Mouse (Mus musculus): ENCODE measurements around the gene Cyp2d22. TPM values are rescaled to one million over a fixed set of nuclear protein-coding genes. Genes with fewer than 3 reads are reported as not detected.

The Cyp2d22 gene
- polyA plus RNA-seq, 1 experiment from 2014 or later, result 2.8 TPM

DNA sequence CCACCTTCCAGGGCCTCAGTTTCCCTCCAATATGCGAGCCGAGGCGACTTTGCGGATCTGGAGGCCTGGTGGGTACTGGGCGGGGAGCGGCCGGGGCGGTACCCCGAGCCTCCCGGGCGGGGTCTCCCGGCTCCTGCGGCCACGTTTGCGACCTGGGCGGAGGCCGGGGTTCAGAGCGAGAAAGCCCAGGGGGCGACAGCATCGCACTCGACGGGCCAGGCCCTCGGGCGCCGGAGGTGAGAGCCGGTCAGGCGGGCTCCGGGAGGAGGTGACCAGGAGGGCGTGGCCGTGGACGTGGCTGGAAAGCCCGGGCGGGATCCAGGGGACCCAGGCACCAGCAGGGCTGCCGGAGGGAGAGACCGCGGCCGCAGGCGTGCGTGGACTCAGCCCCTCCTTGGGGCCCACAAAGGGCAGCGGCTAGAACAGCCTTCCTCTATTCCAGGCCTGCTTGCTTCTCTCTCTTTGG is 39.0 kb downstream of the Cyp2d22 start:
- Histone ChIP-seq H3K27ac (replicated peaks) (peak overlapping the region; percentile 84), H3K4me1 (peaks cover 55% of the 10 kb centered on the region), H3K4me3 (peak overlapping the region; percentile 49), H3K27me3 (ENCODE audit: low read depth, poor library complexity, severe bottlenecking) (peaks cover 34% of the 10 kb centered on the region), H3K36me3 (peaks cover 9% of the 10 kb centered on the region; the same call in 1 of the 2 replicates), H3K9me3 (replicated peaks) (no peaks in the 10 kb centered on the region)
- peak; percentile 50 for DNase-seq (ENCODE audit: low spot score)
- 3% methylated on average over 40 of the region's 40 CpGs for WGBS

DNA sequence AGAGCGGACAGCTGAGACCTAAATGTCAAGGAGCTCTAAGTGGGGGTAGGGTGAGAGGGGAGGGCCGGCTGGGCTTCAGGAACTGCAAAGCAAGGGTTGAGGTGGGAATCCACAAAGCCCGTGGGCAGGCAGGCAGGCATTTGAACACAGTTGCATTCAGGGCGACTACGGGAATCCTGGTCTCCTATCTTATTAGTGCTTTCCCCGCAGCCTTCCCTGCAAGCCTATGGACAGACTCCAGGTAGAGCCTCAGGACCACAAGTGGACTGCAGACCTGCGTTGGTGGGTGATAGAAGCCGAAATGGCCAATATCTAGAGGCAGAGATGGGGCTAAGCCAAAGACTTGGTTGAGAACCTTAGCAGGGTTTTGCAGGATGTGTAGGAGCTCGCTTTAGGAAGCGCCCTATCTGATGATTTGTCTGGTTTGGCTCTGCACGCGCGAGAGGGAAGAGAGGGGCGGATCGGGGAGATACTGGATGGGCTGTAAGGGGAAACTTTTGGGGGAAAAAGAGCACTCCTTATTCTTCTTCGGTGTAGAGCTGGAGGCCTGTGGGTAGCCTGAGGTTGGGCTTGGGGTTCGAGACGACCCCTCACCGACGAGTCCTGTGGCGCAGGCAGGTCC is 39.5 kb downstream of the Cyp2d22 start:
- Histone ChIP-seq H3K9me3 (replicated peaks) (no peaks in the 10 kb centered on the region), H3K27me3 (ENCODE audit: low read depth, poor library complexity, severe bottlenecking) (peaks cover 34% of the 10 kb centered on the region), H3K4me3 (peak overlapping the region; percentile 49), H3K36me3 (peaks cover 14% of the 10 kb centered on the region), H3K27ac (replicated peaks) (peak overlapping the region; percentile 84), H3K4me1 (peaks cover 55% of the 10 kb centered on the region)
- 42% methylated on average over 21 of the region's 21 CpGs for WGBS
- no peak for DNase-seq (ENCODE audit: low spot score)

DNA sequence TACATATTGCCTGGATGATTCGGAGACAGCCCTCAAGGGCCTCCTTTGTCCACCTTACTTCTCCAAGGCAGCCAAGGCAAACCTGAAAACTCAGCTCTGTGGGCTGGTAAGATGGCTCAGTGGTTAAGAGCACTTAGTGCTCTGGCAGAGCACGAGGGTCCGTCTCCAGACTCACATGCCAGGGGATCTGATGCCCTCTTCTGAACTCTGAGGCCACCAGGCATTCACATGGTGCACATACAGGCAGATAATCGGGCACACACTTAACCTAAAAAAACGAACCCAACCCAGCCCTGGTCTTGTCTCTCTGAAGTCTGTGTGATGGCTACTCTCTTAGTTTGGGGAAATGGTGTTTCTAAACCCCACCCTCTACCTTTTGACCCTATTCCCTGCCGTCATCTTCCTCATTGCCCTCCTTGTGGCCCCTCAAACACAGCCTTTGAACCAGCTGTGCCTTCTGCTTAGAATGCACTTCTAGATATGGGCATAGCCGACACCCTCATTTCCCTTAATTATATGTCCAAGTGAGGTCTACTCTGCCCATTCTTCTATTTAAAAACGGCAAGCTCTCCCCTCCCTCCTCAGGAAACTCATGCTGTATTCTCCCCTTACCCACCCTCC is 40.3 kb downstream of the Cyp2d22 start:
- Histone ChIP-seq H3K27me3 (ENCODE audit: low read depth, poor library complexity, severe bottlenecking) (peaks cover 34% of the 10 kb centered on the region), H3K4me1 (peaks cover 54% of the 10 kb centered on the region), H3K4me3 (no peak overlapping the region), H3K36me3 (peaks cover 22% of the 10 kb centered on the region), H3K27ac (replicated peaks) (no peak overlapping the region), H3K9me3 (replicated peaks) (no peaks in the 10 kb centered on the region)
- 78% methylated on average over 8 of the region's 8 CpGs for WGBS
- no peak for DNase-seq (ENCODE audit: low spot score)

DNA sequence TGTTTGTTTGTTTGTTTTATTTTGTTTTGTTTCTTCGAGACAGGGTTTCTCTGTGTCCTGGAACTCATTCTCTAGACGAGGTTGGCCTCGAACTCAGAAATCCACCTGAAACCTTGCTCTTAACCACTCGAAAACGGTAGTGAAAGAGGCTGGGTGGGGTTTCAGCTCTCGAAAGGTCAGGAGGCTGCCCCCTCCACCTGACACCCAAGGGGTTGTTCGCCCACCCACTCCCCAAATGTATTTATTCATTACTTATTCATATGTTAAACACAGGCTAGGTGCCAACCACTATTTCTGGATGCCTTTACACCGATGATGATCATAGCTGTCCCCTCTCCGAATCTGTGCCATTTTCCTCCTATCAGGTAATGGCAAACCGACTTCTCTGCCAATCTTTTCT is 40.9 kb downstream of the Cyp2d22 start:
- H3K27me3 ChIP-seq (ENCODE audit: low read depth, poor library complexity, severe bottlenecking), result peaks cover 34% of the 10 kb centered on the region
- no peaks in the 10 kb centered on the region for H3K9me3 ChIP-seq (replicated peaks)
- peak overlapping the region; percentile 60 for H3K4me3 ChIP-seq
- peak overlapping the region; percentile 85 for H3K27ac ChIP-seq (replicated peaks)
- H3K4me1 ChIP-seq, result peaks cover 48% of the 10 kb centered on the region
- peaks cover 28% of the 10 kb centered on the region for H3K36me3 ChIP-seq
- 58% methylated on average over 10 of the region's 10 CpGs for whole genome bisulfite sequencing
- no peak for DNase-seq (ENCODE audit: low spot score)

DNA sequence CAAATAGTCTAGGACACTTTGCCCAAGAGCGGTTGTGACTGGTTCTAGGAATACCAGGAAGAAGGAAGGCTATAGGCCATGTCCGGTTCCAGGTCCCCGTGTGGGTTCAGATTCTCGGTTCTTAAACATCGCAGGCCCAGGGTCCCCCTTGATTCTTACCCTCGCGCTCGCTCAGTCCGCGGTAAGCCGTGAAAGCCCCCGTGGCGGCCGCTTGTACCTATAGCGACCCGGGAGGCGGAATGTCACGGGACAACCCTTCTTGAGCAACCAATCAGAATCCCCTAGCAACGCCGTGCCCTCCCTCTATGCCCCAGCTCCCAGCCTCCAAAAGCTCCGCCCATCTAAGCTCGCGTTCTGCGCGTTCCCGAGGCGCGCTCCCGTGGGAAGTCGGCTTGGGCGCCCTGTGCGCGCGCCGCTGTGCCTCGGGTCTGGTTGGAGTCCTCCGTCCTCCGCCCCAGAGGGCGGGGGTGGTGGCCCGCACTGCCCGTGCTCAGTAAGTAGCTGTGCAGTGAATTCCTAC is 41.4 kb downstream of the Cyp2d22 start, which contains the start of the genes Naga, Pheta2 and Smdt1:
Gene Naga (minus strand): TSS at position 333 of the 520 bp plus-strand sequence.
Gene Pheta2 (plus strand): TSS at position 350 of the 520 bp plus-strand sequence.
Gene Smdt1 (plus strand): TSS at position 367 of the 520 bp plus-strand sequence.
- Histone ChIP-seq H3K27ac (replicated peaks) (peak within 1 kb of the TSS; percentile 85), H3K9me3 (replicated peaks) (no peaks in the 10 kb centered on the region), H3K27me3 (ENCODE audit: low read depth, poor library complexity, severe bottlenecking) (peaks cover 34% of the 10 kb centered on the region), H3K36me3 (peaks cover 31% of the 10 kb centered on the region), H3K4me3 (peak within 1 kb of the TSS; percentile 60), H3K4me1 (peaks cover 47% of the 10 kb centered on the region)
- DNase-seq (ENCODE audit: low spot score), result peak; percentile 96
- WGBS, result under 1% methylated on average over 41 of the region's 41 CpGs

DNA sequence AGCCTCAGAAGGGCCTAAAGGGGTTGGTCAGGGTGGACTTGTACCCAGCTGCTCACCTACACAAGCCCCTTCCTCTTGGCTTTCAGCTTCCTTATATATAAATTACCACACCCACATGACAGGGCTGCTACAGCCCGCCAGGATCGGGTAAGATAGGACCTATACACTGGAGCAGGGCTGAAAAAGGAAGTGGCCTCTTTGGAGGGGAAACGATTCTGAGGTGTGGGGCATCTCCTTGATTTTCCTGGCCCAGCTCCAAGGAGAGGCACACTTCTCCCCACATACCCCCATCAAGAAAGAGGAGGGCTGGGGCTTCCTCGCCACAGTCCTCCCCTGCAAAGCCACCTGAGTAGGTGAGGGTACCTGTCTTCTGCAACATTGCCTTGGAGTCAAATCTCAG is 42.2 kb downstream of the Cyp2d22 start:
- Histone ChIP-seq H3K4me1 (peaks cover 47% of the 10 kb centered on the region), H3K4me3 (peak overlapping the region; percentile 60), H3K36me3 (peaks cover 35% of the 10 kb centered on the region), H3K9me3 (replicated peaks) (no peaks in the 10 kb centered on the region), H3K27ac (replicated peaks) (peak overlapping the region; percentile 85), H3K27me3 (ENCODE audit: low read depth, poor library complexity, severe bottlenecking) (peaks cover 34% of the 10 kb centered on the region)
- 49% methylated on average over 4 of the region's 4 CpGs for WGBS
- no peak for DNase-seq (ENCODE audit: low spot score)

DNA sequence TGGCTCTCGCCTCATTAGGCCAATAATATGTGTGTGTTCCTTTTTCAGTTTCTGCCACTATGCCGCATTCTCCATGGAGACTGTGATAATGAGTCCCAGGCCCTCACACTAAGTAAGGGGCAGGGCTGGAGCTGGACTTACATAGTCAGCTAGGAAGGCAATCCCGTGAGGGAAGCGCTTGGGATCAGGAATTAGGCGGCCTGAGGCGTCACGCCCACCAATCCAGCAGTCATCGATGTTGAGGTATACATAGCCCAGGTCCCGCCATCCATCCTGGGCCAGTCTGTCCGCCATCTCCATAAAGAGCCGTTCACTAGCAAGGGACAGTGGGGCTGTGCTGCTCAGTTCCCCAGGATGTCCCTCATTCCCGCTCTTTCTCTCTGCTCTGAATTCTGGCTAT is 43.4 kb downstream of the Cyp2d22 start:
- no peak overlapping the region for H3K4me3 ChIP-seq
- peaks cover 26% of the 10 kb centered on the region for H3K27me3 ChIP-seq (ENCODE audit: low read depth, poor library complexity, severe bottlenecking)
- no peak overlapping the region for H3K27ac ChIP-seq (replicated peaks)
- no peaks in the 10 kb centered on the region for H3K9me3 ChIP-seq (replicated peaks)
- peaks cover 45% of the 10 kb centered on the region for H3K36me3 ChIP-seq
- no peak for DNase-seq (ENCODE audit: low spot score)
- WGBS, result 83% methylated on average over 12 of the region's 12 CpGs
- peaks cover 45% of the 10 kb centered on the region for H3K4me1 ChIP-seq

DNA sequence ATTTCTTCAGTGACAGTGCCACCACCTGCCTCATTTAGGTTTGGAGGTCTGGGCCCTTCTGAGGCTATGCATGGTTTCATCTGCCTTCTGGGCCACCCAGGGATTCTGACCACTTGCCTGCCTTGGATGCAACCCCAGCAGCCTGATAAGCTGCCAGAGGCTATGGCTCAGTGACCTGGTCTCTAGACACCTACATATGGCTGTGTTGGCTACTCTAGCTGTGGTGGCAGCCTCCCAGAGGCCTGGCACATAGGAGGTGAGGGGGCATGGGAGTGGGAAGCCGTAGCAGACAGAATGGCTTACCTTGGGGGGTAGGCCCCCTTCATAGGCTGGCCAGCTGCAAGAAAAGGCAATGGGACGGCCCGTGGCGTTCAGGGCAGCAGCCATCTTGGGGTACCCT is 44.9 kb downstream of the Cyp2d22 start:
- DNase-seq (ENCODE audit: low spot score), result no peak
- peaks cover 39% of the 10 kb centered on the region for H3K4me1 ChIP-seq
- peaks cover 56% of the 10 kb centered on the region for H3K36me3 ChIP-seq
- no peaks in the 10 kb centered on the region for H3K9me3 ChIP-seq (replicated peaks)
- H3K27me3 ChIP-seq (ENCODE audit: low read depth, poor library complexity, severe bottlenecking), result peaks cover 11% of the 10 kb centered on the region
- H3K27ac ChIP-seq (replicated peaks), result no peak overlapping the region
- 96% methylated on average over 4 of the region's 4 CpGs for WGBS
- H3K4me3 ChIP-seq, result no peak overlapping the region

DNA sequence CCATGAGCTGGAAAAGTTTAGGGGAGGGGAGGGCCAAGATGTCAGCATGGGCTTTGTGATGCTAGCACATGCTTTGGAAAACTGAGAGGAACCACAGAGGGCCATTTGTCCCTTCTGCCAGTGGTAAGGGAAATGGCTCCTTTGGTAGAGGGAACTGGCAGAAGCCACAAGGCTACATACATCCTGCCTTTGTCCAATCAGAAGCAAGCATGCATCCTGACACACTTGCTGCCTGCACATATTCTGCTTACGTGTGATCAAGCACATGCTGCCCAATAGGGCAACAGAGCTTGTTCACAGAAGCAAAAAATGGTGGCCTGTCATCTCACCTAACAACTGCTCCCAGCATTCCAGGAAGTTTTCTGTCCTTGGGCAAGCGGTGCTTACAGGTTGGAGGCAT is 54.7 kb downstream of the Cyp2d22 start:
- Histone ChIP-seq H3K9me3 (replicated peaks) (no peaks in the 10 kb centered on the region), H3K4me1 (peaks cover 2% of the 10 kb centered on the region; the same call in 1 of the 2 replicates), H3K36me3 (peaks cover 15% of the 10 kb centered on the region), H3K4me3 (no peak overlapping the region), H3K27me3 (ENCODE audit: low read depth, poor library complexity, severe bottlenecking) (no peaks in the 10 kb centered on the region), H3K27ac (replicated peaks) (no peak overlapping the region)
- no peak for DNase-seq (ENCODE audit: low spot score)
- WGBS, result 87% methylated on average over 2 of the region's 2 CpGs

DNA sequence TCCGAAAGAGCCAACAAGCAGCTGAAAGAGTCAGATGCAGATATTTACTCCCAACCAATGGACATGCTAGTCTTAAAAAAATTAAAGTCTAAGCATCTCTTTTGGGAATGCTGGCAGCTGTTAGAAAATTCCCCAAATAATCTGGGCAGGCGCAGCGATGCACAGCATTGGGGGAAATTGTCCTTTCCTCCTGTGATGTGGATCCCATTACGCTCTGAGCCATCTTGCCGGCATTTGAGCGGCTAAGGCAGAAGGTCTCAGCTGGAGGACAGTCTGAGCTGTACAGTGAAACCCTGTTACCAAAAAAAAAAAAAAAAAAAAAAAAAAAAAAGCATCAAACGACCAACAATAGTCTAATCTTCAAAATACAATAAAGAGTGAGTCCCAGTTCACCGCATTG is 57.9 kb downstream of the Cyp2d22 start:
- no peaks in the 10 kb centered on the region for H3K9me3 ChIP-seq (replicated peaks)
- H3K4me1 ChIP-seq, result no peaks in the 10 kb centered on the region
- no peaks in the 10 kb centered on the region for H3K36me3 ChIP-seq
- WGBS, result 85% methylated on average over 8 of the region's 8 CpGs
- no peak overlapping the region for H3K27ac ChIP-seq (replicated peaks)
- no peak overlapping the region for H3K4me3 ChIP-seq
- DNase-seq (ENCODE audit: low spot score), result no peak
- no peaks in the 10 kb centered on the region for H3K27me3 ChIP-seq (ENCODE audit: low read depth, poor library complexity, severe bottlenecking)

Small RNA genes lying within 50 kb of the gene (microRNA-seq; reads per million reads assigned to microRNA genes)
- gene Gm25990, result not detected
- gene Gm27331, result not detected
- gene Mir7684, result not detected

Other genes with a start within 250 kb of the Cyp2d22 start
- 214 and 239 TPM in 2 replicates for gene Srebf2, start 233.1 kb downstream of the Cyp2d22 start, polyA plus RNA-seq (2016; fragmentation: Nextera tagmentation; extraction: Ambion mirVana)
- 0.16 and 0.52 TPM in 2 replicates for gene Shisa8, start 167.4 kb downstream of the Cyp2d22 start, polyA plus RNA-seq (2016; fragmentation: Nextera tagmentation; extraction: Ambion mirVana)
- gene Tnfrsf13c, start 155.9 kb downstream of the Cyp2d22 start, polyA plus RNA-seq (2016; fragmentation: Nextera tagmentation; extraction: Ambion mirVana), result 0.07 TPM in 1 of 2 replicates, not detected in the other
- 94.9 and 102 TPM in 2 replicates for gene Cenpm, start 135.5 kb downstream of the Cyp2d22 start, polyA plus RNA-seq (2016; fragmentation: Nextera tagmentation; extraction: Ambion mirVana)
- gene 1500009C09Rik, start 127.9 kb downstream of the Cyp2d22 start, polyA plus RNA-seq (2016; fragmentation: Nextera tagmentation; extraction: Ambion mirVana), result 0.15 and 0.36 TPM in 2 replicates
- 83.4 and 109 TPM in 2 replicates for gene Sept3, start 105.4 kb downstream of the Cyp2d22 start, polyA plus RNA-seq (2016; fragmentation: Nextera tagmentation; extraction: Ambion mirVana)
- 0.11 and 0.25 TPM in 2 replicates for gene Wbp2nl, start 81.3 kb downstream of the Cyp2d22 start, polyA plus RNA-seq (2016; fragmentation: Nextera tagmentation; extraction: Ambion mirVana)
- 22.4 and 27.2 TPM in 2 replicates for gene Naga, start 41.3 kb downstream of the Cyp2d22 start, polyA plus RNA-seq (2016; fragmentation: Nextera tagmentation; extraction: Ambion mirVana)
- gene Pheta2, start 41.3 kb downstream of the Cyp2d22 start, polyA plus RNA-seq (2016; fragmentation: Nextera tagmentation; extraction: Ambion mirVana), result 4.2 and 5.4 TPM in 2 replicates
- gene Smdt1, start 41.3 kb downstream of the Cyp2d22 start, polyA plus RNA-seq (2016; fragmentation: Nextera tagmentation; extraction: Ambion mirVana), result 253 and 265 TPM in 2 replicates
- gene Ndufa6, start 25.9 kb downstream of the Cyp2d22 start, polyA plus RNA-seq (2016; fragmentation: Nextera tagmentation; extraction: Ambion mirVana), result 258 and 270 TPM in 2 replicates
- gene Cyp2d11, start 13.8 kb upstream of the Cyp2d22 start, polyA plus RNA-seq (2016; fragmentation: Nextera tagmentation; extraction: Ambion mirVana), result not detected in 2 replicates
- not detected in 2 replicates for gene Cyp2d10, start 26.9 kb upstream of the Cyp2d22 start, polyA plus RNA-seq (2016; fragmentation: Nextera tagmentation; extraction: Ambion mirVana)
- not detected in 2 replicates for gene Cyp2d9, start 53.2 kb upstream of the Cyp2d22 start, polyA plus RNA-seq (2016; fragmentation: Nextera tagmentation; extraction: Ambion mirVana)
- gene Cyp2d12, start 174.8 kb upstream of the Cyp2d22 start, polyA plus RNA-seq (2016; fragmentation: Nextera tagmentation; extraction: Ambion mirVana), result not detected in 2 replicates
- gene Cyp2d34, start 240.7 kb upstream of the Cyp2d22 start, polyA plus RNA-seq (2016; fragmentation: Nextera tagmentation; extraction: Ambion mirVana), result not detected in 2 replicates